Mouse (Mus musculus) embryonic facial prominence, embryonic 13.5 days (tissue): ENCODE results near the gene Lypd8. TPM values are rescaled to one million over a fixed set of nuclear protein-coding genes. Genes with fewer than 3 reads are reported as not detected.

Experiments used
- ATAC-seq: fragments of 200-750 bp; cut with Nextera tagmentation; 2 replicates; pipeline ENCODE4 v1.8.0; 2017; ENCODE audit warnings: low read depth; ENCODE audit not compliant: insufficient number of reproducible peaks, insufficient read depth, low FRiP score, low TSS enrichment
- H3K27ac ChIP-seq: fragments of 300-500 bp; sonication (generic); 2 replicates; pipeline ENCODE4 v1.5.1; 2015; ENCODE audit warnings: moderate library complexity, mild to moderate bottlenecking, inconsistent platforms
- H3K27me3 ChIP-seq: fragments of 300-500 bp; sonication (generic); 2 replicates; pipeline ENCODE4 v1.6.1; 2015; ENCODE audit warnings: mild to moderate bottlenecking, inconsistent platforms
- H3K36me3 ChIP-seq: fragments of 300-500 bp; sonication (generic); 2 replicates; pipeline ENCODE4 v1.6.1; 2015; ENCODE audit warnings: mild to moderate bottlenecking, inconsistent platforms
- H3K4me1 ChIP-seq: fragments of 300-500 bp; sonication (generic); 2 replicates; pipeline ENCODE4 v1.6.1; 2015; ENCODE audit warnings: inconsistent platforms
- H3K4me2 ChIP-seq: fragments of 300-500 bp; sonication (generic); 2 replicates; pipeline ENCODE4 v1.6.1; 2015; ENCODE audit warnings: moderate library complexity, mild to moderate bottlenecking, inconsistent platforms
- H3K4me3 ChIP-seq: fragments of 300-500 bp; sonication (generic); 2 replicates; pipeline ENCODE4 v1.5.1; 2015; ENCODE audit warnings: mild to moderate bottlenecking, inconsistent platforms
- H3K9ac ChIP-seq: fragments of 300-500 bp; sonication (generic); 2 replicates; pipeline ENCODE4 v1.6.1; 2015; ENCODE audit warnings: mild to moderate bottlenecking, inconsistent platforms
- H3K9me3 ChIP-seq: fragments of 300-500 bp; sonication (generic); 2 replicates; pipeline ENCODE4 v1.6.1; 2016; ENCODE audit warnings: inconsistent platforms
- WGBS: fragments of 180-500 bp; shearing (Covaris S2); methylation state at CpG from one replicate; pipeline ENCODE4 v1.1.7; 2015; ENCODE audit warnings: mixed read lengths; 5-methylcytosine and 5-hydroxymethylcytosine counted together
- polyA plus RNA-seq: library from polyadenylated mRNA; unstranded; fragments of >200 nt; fragmentation: Nextera tagmentation; extraction: Ambion mirVana; gene quantifications from 2 replicates; pipeline ENCODE4 v1.2.1, GENCODE M21; 2015

Lypd8 gene
- polyA plus RNA-seq, result 1.3 TPM in 1 of 2 replicates, not detected in the other

DNA sequence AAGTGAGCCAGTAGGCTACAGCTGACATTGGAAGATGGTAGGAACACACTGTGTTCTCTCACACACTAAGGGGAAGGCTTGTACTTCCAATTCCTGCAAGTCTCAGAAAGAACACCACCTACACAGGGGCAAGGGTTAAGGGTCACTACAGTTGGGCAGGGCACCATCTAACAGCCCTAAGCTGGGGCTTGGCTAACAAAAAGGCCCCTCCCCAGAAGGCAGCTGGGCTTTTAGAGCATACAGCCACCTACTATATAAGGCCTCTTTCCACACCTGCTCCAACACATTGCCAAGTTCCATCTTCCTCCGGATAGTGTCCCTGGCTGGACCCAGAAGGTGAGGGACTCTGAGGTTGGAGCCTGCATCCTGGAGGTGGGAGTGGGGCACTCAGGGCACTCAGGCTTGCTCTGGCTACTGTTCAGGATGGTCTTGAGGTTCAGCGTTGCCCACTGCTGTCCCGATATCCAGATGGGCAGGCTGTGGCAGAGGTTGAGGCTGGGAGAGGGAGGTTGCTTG is at the start of gene Lypd8:
Gene Lypd8 (plus strand): TSS at position 281 of the 516 bp plus-strand sequence.
- WGBS, result 87% methylated on average over 3 of the region's 3 CpGs
- Histone ChIP-seq H3K36me3 (no peaks in the 10 kb centered on the region), H3K4me1 (no peaks in the 10 kb centered on the region), H3K9me3 (no peaks in the 10 kb centered on the region), H3K27me3 (no peaks in the 10 kb centered on the region), H3K4me3 (no peak within 1 kb of the TSS), H3K27ac (no peak within 1 kb of the TSS), H3K9ac (no peak within 1 kb of the TSS), H3K4me2 (no peak within 1 kb of the TSS)
- no peak for ATAC-seq

- H3K9ac ChIP-seq, result peak overlapping the region; percentile 91
- peaks cover 43% of the 10 kb centered on the region for H3K36me3 ChIP-seq
- H3K4me3 ChIP-seq, result peak overlapping the region; percentile 83
- WGBS, result under 1% methylated on average over 21 of the region's 21 CpGs
- H3K4me1 ChIP-seq, result peaks cover 34% of the 10 kb centered on the region
- no peaks in the 10 kb centered on the region for H3K9me3 ChIP-seq
- ATAC-seq, result no peak
- H3K27ac ChIP-seq, result peak overlapping the region; percentile 80
- no peaks in the 10 kb centered on the region for H3K27me3 ChIP-seq
- peak overlapping the region; percentile 95 for H3K4me2 ChIP-seq
Observed at GRCm38 (mm10) chr11:58329906-58330275, 49.0 kb upstream of the Lypd8 start.

GRCm38 (mm10) chr11:58330276-58331148 is 48.3 kb upstream of the Lypd8 start, which contains the start of the genes Zfp672 and Sh3bp5l:
TSS of gene Zfp672 (minus strand) at chr11:58330339.
TSS of gene Sh3bp5l (plus strand) at chr11:58330724.
- peak within 1 kb of the TSS; percentile 80 for H3K27ac ChIP-seq
- peak; percentile 81 for ATAC-seq

DNA sequence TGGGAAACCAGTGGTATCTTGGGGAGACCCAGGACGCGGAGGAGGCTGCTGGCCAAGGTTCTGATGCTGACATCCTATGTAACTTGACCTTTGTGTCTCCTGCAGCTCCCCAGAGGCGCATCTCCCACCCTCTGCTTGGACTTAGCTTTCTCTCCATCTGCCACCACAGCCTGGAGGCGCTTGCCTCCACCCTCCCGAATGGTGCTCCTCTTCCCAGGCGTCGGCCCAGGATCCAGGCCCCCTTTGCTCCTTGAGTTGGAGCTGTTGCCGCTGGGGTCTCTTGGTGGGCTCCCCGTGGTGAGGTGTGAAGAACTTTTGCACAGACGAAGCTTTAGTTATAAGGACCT is 47.7 kb upstream of the Lypd8 start:
- H3K9me3 ChIP-seq, result no peaks in the 10 kb centered on the region
- H3K27ac ChIP-seq, result peak overlapping the region; percentile 62; the same call in 1 of the 2 replicates
- H3K4me1 ChIP-seq, result peaks cover 34% of the 10 kb centered on the region
- H3K27me3 ChIP-seq, result no peaks in the 10 kb centered on the region
- ATAC-seq, result 0 out of 2 replicates have a peak, but pooled peaks have one; percentile 1
- H3K4me2 ChIP-seq, result peak overlapping the region; percentile 95
- 12% methylated on average over 10 of the region's 10 CpGs for WGBS
- peaks cover 46% of the 10 kb centered on the region for H3K36me3 ChIP-seq
- peak overlapping the region; percentile 91 for H3K9ac ChIP-seq
- H3K4me3 ChIP-seq, result peak overlapping the region; percentile 83

More at GRCm38 (mm10) chr11:58330276-58331148, 48.3 kb upstream of the Lypd8 start, which contains the start of the genes Zfp672 and Sh3bp5l:
- no peaks in the 10 kb centered on the region for H3K9me3 ChIP-seq
- H3K4me2 ChIP-seq, result peak within 1 kb of the TSS; percentile 95
- under 1% methylated on average over 52 of the region's 52 CpGs for WGBS
- H3K27me3 ChIP-seq, result no peaks in the 10 kb centered on the region
- H3K4me3 ChIP-seq, result peak within 1 kb of the TSS; percentile 83
- H3K36me3 ChIP-seq, result peaks cover 44% of the 10 kb centered on the region
- peak within 1 kb of the TSS; percentile 91 for H3K9ac ChIP-seq
- peaks cover 34% of the 10 kb centered on the region for H3K4me1 ChIP-seq

GRCm38 (mm10) chr11:58331546-58331945 is 47.3 kb upstream of the Lypd8 start:
- H3K9me3 ChIP-seq, result no peaks in the 10 kb centered on the region
- H3K4me3 ChIP-seq, result peak overlapping the region; percentile 83
- no peaks in the 10 kb centered on the region for H3K27me3 ChIP-seq
- peak overlapping the region; percentile 91 for H3K9ac ChIP-seq
- H3K27ac ChIP-seq, result no peak overlapping the region
- H3K4me1 ChIP-seq, result peaks cover 34% of the 10 kb centered on the region
- peaks cover 50% of the 10 kb centered on the region for H3K36me3 ChIP-seq
- 89% methylated on average over 6 of the region's 6 CpGs for WGBS
- ATAC-seq, result no peak
- H3K4me2 ChIP-seq, result peak overlapping the region; percentile 95

DNA sequence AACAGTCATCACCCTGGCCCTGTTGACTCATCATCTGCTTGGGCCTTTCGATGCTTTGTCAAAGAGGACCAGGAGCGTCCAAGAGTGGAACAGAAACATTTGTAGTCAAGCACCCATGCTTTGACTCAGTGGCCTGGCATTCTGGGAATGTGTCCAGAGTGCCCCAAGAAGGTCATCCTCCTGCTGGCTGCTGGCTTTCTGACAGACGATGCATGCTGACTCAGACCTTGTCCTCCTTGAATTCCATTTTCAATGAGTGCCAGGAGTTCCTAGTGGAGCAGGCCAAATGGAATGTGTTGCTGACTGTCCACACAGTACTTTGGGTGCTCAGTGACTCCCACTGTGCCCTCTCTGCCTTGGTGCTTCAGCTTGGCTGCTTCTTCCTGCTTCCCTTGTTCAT is 44.1 kb upstream of the Lypd8 start:
- H3K9ac ChIP-seq, result no peak overlapping the region

GRCm38 (mm10) chr11:58346745-58347144 is 32.1 kb upstream of the Lypd8 start:
- no peaks in the 10 kb centered on the region for H3K9me3 ChIP-seq
- H3K27me3 ChIP-seq, result no peaks in the 10 kb centered on the region
- H3K4me3 ChIP-seq, result no peak overlapping the region
- 86% methylated on average over 4 of the region's 4 CpGs for WGBS
- ATAC-seq, result no peak
- no peaks in the 10 kb centered on the region for H3K4me1 ChIP-seq
- H3K4me2 ChIP-seq, result no peak overlapping the region
- H3K27ac ChIP-seq, result no peak overlapping the region
- H3K9ac ChIP-seq, result no peak overlapping the region
- peaks cover 44% of the 10 kb centered on the region for H3K36me3 ChIP-seq

More for the DNA sequence above, 44.1 kb upstream of the Lypd8 start:
- WGBS, result 84% methylated on average over 3 of the region's 3 CpGs
- Histone ChIP-seq H3K4me1 (peaks cover 23% of the 10 kb centered on the region), H3K9me3 (no peaks in the 10 kb centered on the region), H3K27ac (no peak overlapping the region), H3K36me3 (peaks cover 60% of the 10 kb centered on the region), H3K27me3 (no peaks in the 10 kb centered on the region), H3K4me3 (no peak overlapping the region), H3K4me2 (no peak overlapping the region)
- no peak for ATAC-seq

GRCm38 (mm10) chr11:58350628-58351027 is 28.2 kb upstream of the Lypd8 start:
- H3K27me3 ChIP-seq, result no peaks in the 10 kb centered on the region
- no peaks in the 10 kb centered on the region for H3K4me1 ChIP-seq
- ATAC-seq, result no peak
- H3K36me3 ChIP-seq, result peaks cover 23% of the 10 kb centered on the region
- no peaks in the 10 kb centered on the region for H3K9me3 ChIP-seq
- no peak overlapping the region for H3K27ac ChIP-seq
- no peak overlapping the region for H3K9ac ChIP-seq
- WGBS, result 69% methylated on average over 4 of the region's 4 CpGs
- H3K4me2 ChIP-seq, result no peak overlapping the region
- no peak overlapping the region for H3K4me3 ChIP-seq

DNA sequence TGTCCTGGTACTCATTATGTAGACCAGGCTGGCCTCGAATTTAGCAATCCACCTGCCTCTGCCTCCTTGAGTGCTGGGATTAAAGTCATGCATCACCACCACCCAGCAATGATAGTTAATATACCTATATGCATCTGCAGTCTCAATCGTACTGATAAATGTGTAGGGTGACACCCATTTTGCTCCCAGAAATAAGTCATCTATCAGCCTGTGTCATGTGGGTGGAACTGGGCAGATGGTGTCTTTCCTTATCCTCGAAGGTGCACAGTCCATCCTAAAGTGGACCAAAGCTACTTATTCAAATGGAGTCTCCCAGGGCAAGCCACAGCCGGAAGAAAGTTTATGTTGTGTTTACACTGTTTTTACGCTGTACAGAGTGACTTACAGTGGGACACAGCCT is 27.7 kb upstream of the Lypd8 start:
- 90% methylated on average over 5 of the region's 5 CpGs for WGBS
- H3K36me3 ChIP-seq, result peaks cover 18% of the 10 kb centered on the region
- H3K4me2 ChIP-seq, result no peak overlapping the region
- H3K27me3 ChIP-seq, result no peaks in the 10 kb centered on the region
- no peaks in the 10 kb centered on the region for H3K9me3 ChIP-seq
- no peak overlapping the region for H3K4me3 ChIP-seq
- no peak overlapping the region for H3K27ac ChIP-seq
- H3K9ac ChIP-seq, result no peak overlapping the region
- ATAC-seq, result no peak
- H3K4me1 ChIP-seq, result no peaks in the 10 kb centered on the region

GRCm38 (mm10) chr11:58352681-58353548 is 25.9 kb upstream of the Lypd8 start:
- 62% methylated on average over 7 of the region's 7 CpGs for WGBS
- H3K4me2 ChIP-seq, result no peak overlapping the region
- no peak overlapping the region for H3K27ac ChIP-seq
- no peak for ATAC-seq
- no peak overlapping the region for H3K9ac ChIP-seq
- peaks cover under 1% of the 10 kb centered on the region; the same call in 1 of the 2 replicates for H3K36me3 ChIP-seq
- no peaks in the 10 kb centered on the region for H3K9me3 ChIP-seq
- no peak overlapping the region for H3K4me3 ChIP-seq
- no peaks in the 10 kb centered on the region for H3K4me1 ChIP-seq
- H3K27me3 ChIP-seq, result no peaks in the 10 kb centered on the region

GRCm38 (mm10) chr11:58353709-58354108 is 25.1 kb upstream of the Lypd8 start:
- no peak overlapping the region for H3K4me3 ChIP-seq
- no peak overlapping the region for H3K27ac ChIP-seq
- 68% methylated on average over 3 of the region's 3 CpGs for WGBS
- H3K4me2 ChIP-seq, result no peak overlapping the region
- no peak for ATAC-seq
- no peaks in the 10 kb centered on the region for H3K9me3 ChIP-seq
- no peaks in the 10 kb centered on the region for H3K4me1 ChIP-seq
- H3K9ac ChIP-seq, result no peak overlapping the region
- no peaks in the 10 kb centered on the region for H3K27me3 ChIP-seq
- no peaks in the 10 kb centered on the region for H3K36me3 ChIP-seq
